Mouse (Mus musculus): ENCODE data around the gene Ube2d3. TPM values are rescaled to one million over a fixed set of nuclear protein-coding genes. Genes with fewer than 3 reads are reported as not detected.

The Ube2d3 gene
- total and polyA plus RNA-seq, 2 experiments = 210 to 243 TPM

GRCm38 (mm10) chr3:135511683-135512082 lies 73.7 kb downstream of the Ube2d3 start:
- Histone ChIP-seq H3K9ac (ENCODE audit: low read depth, low read length) (no peak overlapping the region), H3K36me3 (ENCODE audit: control insufficient read depth, insufficient read depth, low read length) (peaks cover 10% of the 10 kb centered on the region), H3K4me1 (ENCODE audit: control insufficient read depth, insufficient read depth, low read length) (peaks cover 14% of the 10 kb centered on the region), H3K27me3 (ENCODE audit: control insufficient read depth, insufficient read depth, low read length) (no peaks in the 10 kb centered on the region), H3K79me2 (ENCODE audit: control insufficient read depth, insufficient read depth, low read length) (no peaks in the 10 kb centered on the region), H3K4me3 (ENCODE audit: insufficient read depth, low read depth, low read length) (no peak overlapping the region), H3K27ac (replicated peaks; ENCODE audit: insufficient read depth, low read depth, low read length) (no peak overlapping the region)
- TF ChIP-seq CTCF (IDR thresholded peaks at IDR 0.05; ENCODE audit: low read depth, low read length) (peak; percentile 38; the same call in 1 of the 2 replicates), POLR2A (IDR thresholded peaks at IDR 0.05; ENCODE audit: extremely low read depth, insufficient read depth, low read length) (no peak)
- DNase-seq (ENCODE audit: extremely low read depth, low read depth, low spot score) = no peak
- WGBS = 77% methylated on average over 11 of the region's 11 CpGs

GRCm38 (mm10) chr3:135513270-135513669 lies 75.3 kb downstream of the Ube2d3 start:
- 74% methylated on average over 11 of the region's 11 CpGs for WGBS
- no peaks in the 10 kb centered on the region for H3K27me3 ChIP-seq (ENCODE audit: control insufficient read depth, insufficient read depth, low read length)
- H3K27ac ChIP-seq (replicated peaks; ENCODE audit: insufficient read depth, low read depth, low read length) = no peak overlapping the region
- peaks cover 12% of the 10 kb centered on the region for H3K36me3 ChIP-seq (ENCODE audit: control insufficient read depth, insufficient read depth, low read length)
- H3K79me2 ChIP-seq (ENCODE audit: control insufficient read depth, insufficient read depth, low read length) = no peaks in the 10 kb centered on the region
- TF ChIP-seq POLR2A (IDR thresholded peaks at IDR 0.05; ENCODE audit: extremely low read depth, insufficient read depth, low read length) (no peak), CTCF (IDR thresholded peaks at IDR 0.05; ENCODE audit: low read depth, low read length) (no peak)
- DNase-seq (ENCODE audit: extremely low read depth, low read depth, low spot score) = no peak
- peak overlapping the region; percentile 30; the same call in 1 of the 2 replicates for H3K4me3 ChIP-seq (ENCODE audit: insufficient read depth, low read depth, low read length)
- H3K9ac ChIP-seq (ENCODE audit: low read depth, low read length) = no peak overlapping the region
- peaks cover 9% of the 10 kb centered on the region for H3K4me1 ChIP-seq (ENCODE audit: control insufficient read depth, insufficient read depth, low read length)

- DNase-seq (ENCODE audit: extremely low read depth, low read depth, low spot score) = no peak
- Histone ChIP-seq H3K27me3 (ENCODE audit: control insufficient read depth, insufficient read depth, low read length) (no peaks in the 10 kb centered on the region), H3K79me2 (ENCODE audit: control insufficient read depth, insufficient read depth, low read length) (no peaks in the 10 kb centered on the region), H3K27ac (replicated peaks; ENCODE audit: insufficient read depth, low read depth, low read length) (no peak overlapping the region), H3K4me1 (ENCODE audit: control insufficient read depth, insufficient read depth, low read length) (peaks cover 9% of the 10 kb centered on the region), H3K9ac (ENCODE audit: low read depth, low read length) (no peak overlapping the region), H3K4me3 (ENCODE audit: insufficient read depth, low read depth, low read length) (no peak overlapping the region), H3K36me3 (ENCODE audit: control insufficient read depth, insufficient read depth, low read length) (peaks cover 12% of the 10 kb centered on the region)
- 78% methylated on average over 14 of the region's 14 CpGs for WGBS
- TF ChIP-seq POLR2A (IDR thresholded peaks at IDR 0.05; ENCODE audit: extremely low read depth, insufficient read depth, low read length) (no peak), CTCF (IDR thresholded peaks at IDR 0.05; ENCODE audit: low read depth, low read length) (no peak)
These were observed 76.0 kb downstream of the Ube2d3 start for GRCm38 (mm10) chr3:135513800-135514425.

- DNase-seq (ENCODE audit: extremely low read depth, low read depth, low spot score) = no peak
- peaks cover 12% of the 10 kb centered on the region for H3K36me3 ChIP-seq (ENCODE audit: control insufficient read depth, insufficient read depth, low read length)
- 92% methylated on average over 5 of the region's 5 CpGs for WGBS
- H3K27ac ChIP-seq (replicated peaks; ENCODE audit: insufficient read depth, low read depth, low read length) = no peak overlapping the region
- H3K9ac ChIP-seq (ENCODE audit: low read depth, low read length) = no peak overlapping the region
- no peaks in the 10 kb centered on the region for H3K79me2 ChIP-seq (ENCODE audit: control insufficient read depth, insufficient read depth, low read length)
- H3K27me3 ChIP-seq (ENCODE audit: control insufficient read depth, insufficient read depth, low read length) = no peaks in the 10 kb centered on the region
- H3K4me3 ChIP-seq (ENCODE audit: insufficient read depth, low read depth, low read length) = no peak overlapping the region
- TF ChIP-seq CTCF (IDR thresholded peaks at IDR 0.05; ENCODE audit: low read depth, low read length) (no peak), POLR2A (IDR thresholded peaks at IDR 0.05; ENCODE audit: extremely low read depth, insufficient read depth, low read length) (no peak)
- H3K4me1 ChIP-seq (ENCODE audit: control insufficient read depth, insufficient read depth, low read length) = peaks cover 4% of the 10 kb centered on the region
These were observed 77.3 kb downstream of the Ube2d3 start for GRCm38 (mm10) chr3:135515246-135515645.

- DNase-seq (ENCODE audit: extremely low read depth, low read depth, low spot score) = no peak
- H3K9ac ChIP-seq (ENCODE audit: low read depth, low read length) = no peak overlapping the region
These were observed 78.9 kb downstream of the Ube2d3 start for GRCm38 (mm10) chr3:135516891-135517290.

More at GRCm38 (mm10) chr3:135516891-135517290, 78.9 kb downstream of the Ube2d3 start:
- Histone ChIP-seq H3K4me3 (ENCODE audit: insufficient read depth, low read depth, low read length) (no peak overlapping the region), H3K4me1 (ENCODE audit: control insufficient read depth, insufficient read depth, low read length) (no peaks in the 10 kb centered on the region), H3K79me2 (ENCODE audit: control insufficient read depth, insufficient read depth, low read length) (no peaks in the 10 kb centered on the region), H3K27ac (replicated peaks; ENCODE audit: insufficient read depth, low read depth, low read length) (no peak overlapping the region), H3K36me3 (ENCODE audit: control insufficient read depth, insufficient read depth, low read length) (peaks cover 8% of the 10 kb centered on the region), H3K27me3 (ENCODE audit: control insufficient read depth, insufficient read depth, low read length) (no peaks in the 10 kb centered on the region)
- TF ChIP-seq CTCF (IDR thresholded peaks at IDR 0.05; ENCODE audit: low read depth, low read length) (no peak), POLR2A (IDR thresholded peaks at IDR 0.05; ENCODE audit: extremely low read depth, insufficient read depth, low read length) (no peak)
- WGBS = 73% methylated on average over 6 of the region's 6 CpGs

Other genes with a start within 250 kb of the Ube2d3 start
- gene Cenpe, start 225.6 kb upstream of the Ube2d3 start, total RNA-seq (2014; rRNA removed) = 0.18 and 0.60 TPM in 2 replicates
- gene Cenpe, start 225.6 kb upstream of the Ube2d3 start, polyA plus RNA-seq (2012; rRNA removed) = 0.01 and 0.09 TPM in 2 replicates
- 14.8 and 24.2 TPM in 2 replicates for gene Bdh2, start 156.9 kb upstream of the Ube2d3 start, total RNA-seq (2014; rRNA removed)
- gene Bdh2, start 156.9 kb upstream of the Ube2d3 start, polyA plus RNA-seq (2012; rRNA removed) = 15.2 and 15.9 TPM in 2 replicates
- 0.20 and 0.28 TPM in 2 replicates for gene Slc9b2, start 130.4 kb upstream of the Ube2d3 start, total RNA-seq (2014; rRNA removed)
- gene Slc9b2, start 130.4 kb upstream of the Ube2d3 start, polyA plus RNA-seq (2012; rRNA removed) = 0.11 TPM in 1 of 2 replicates, not detected in the other
- 0.09 TPM in 1 of 2 replicates, not detected in the other for gene Slc9b1, start 90.1 kb upstream of the Ube2d3 start, total RNA-seq (2014; rRNA removed)
- gene Slc9b1, start 90.1 kb upstream of the Ube2d3 start, polyA plus RNA-seq (2012; rRNA removed) = not detected in 2 replicates
- 17.4 and 20.5 TPM in 2 replicates for gene Cisd2, start 14.2 kb upstream of the Ube2d3 start, total RNA-seq (2014; rRNA removed)
- 19.2 and 23.1 TPM in 2 replicates for gene Cisd2, start 14.2 kb upstream of the Ube2d3 start, polyA plus RNA-seq (2012; rRNA removed)
- gene Manba, start 47.5 kb downstream of the Ube2d3 start, total RNA-seq (2014; rRNA removed) = 14.2 and 14.7 TPM in 2 replicates
- 3.7 and 3.8 TPM in 2 replicates for gene Manba, start 47.5 kb downstream of the Ube2d3 start, polyA plus RNA-seq (2012; rRNA removed)